13 mouse cellular contexts compared by ENCODE assay signal in the genomic region with DNA sequence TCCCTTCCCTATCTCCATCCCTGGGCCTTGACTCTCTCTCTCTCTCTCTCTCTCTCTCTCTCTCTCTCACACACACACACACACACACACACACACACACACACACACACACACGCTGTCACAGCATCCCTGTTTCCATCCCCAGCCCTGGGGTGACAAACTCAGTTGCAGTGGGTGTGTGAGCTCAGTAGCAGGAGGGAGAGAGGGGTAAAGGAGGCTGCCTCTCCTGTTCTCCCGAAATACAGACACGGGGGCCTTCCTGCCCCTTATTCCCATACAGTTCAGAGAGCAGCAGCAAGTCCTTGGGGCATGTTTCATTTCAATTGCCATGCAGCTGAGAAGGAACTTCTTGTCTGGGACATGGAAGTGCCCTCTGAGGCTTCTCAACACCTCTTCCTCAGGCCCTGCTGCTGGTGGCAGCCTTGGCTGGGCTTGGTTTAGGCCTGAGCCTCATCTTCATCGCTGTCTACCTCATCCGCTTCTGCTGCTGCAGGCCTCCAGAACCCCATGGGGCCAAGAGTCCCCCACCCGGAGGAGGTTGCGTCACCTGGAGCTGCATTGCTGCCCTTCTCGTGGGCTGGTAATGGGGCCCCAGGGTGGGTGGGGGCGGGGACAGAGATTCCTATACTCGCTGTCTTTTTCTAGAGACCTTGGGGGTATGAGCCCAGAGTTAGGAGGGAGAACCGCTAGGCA. TPM values are rescaled to one million over a fixed set of nuclear protein-coding genes. Genes with fewer than 3 reads are reported as not detected.
A peak's percentile ranks its signal among the peaks of the same experiment; 100 is the strongest.
DNase-seq lines count a peak whose midpoint lies in the region; ATAC-seq and TF ChIP-seq lines count a peak whose summit lies in the region.
"Had no signal": no experiment of that assay in that cellular context is flagged by ENCODE, and none has a peak within 500 bp of the region (broad histone marks: within the 10 kb centered on the region; RNA-seq: fewer than 3 reads in every experiment).

No protein-coding gene starts in this region.

- peaks cover 7% of the 10 kb centered on the region; the same call in 1 of the 2 replicates for H3K36me3 ChIP-seq in E14TG2a.4 (ENCODE audit: insufficient read depth, low read length)
- H3K36me3 ChIP-seq in forebrain, embryonic 15.5 days: no peaks in the 10 kb centered on the region
- H3K36me3 ChIP-seq in midbrain, embryonic 13.5 days: peaks cover 18% of the 10 kb centered on the region
- H3K36me3 ChIP-seq: G1E had no signal

- H3K27ac ChIP-seq in forebrain, embryonic 15.5 days (replicated peaks): peak overlapping the region; percentile 91
- peak overlapping the region; percentile 94 for H3K27ac ChIP-seq in midbrain, embryonic 13.5 days
- H3K27ac ChIP-seq: kidney, postnatal 0 days; stomach, postnatal 0 days had no signal

- peak; percentile 36 for DNase-seq in cerebellum, adult 11-12 months
- DNase-seq in cerebellum, adult 11 months: no peak
- no peak for DNase-seq in kidney, adult 11 months
- no peak for DNase-seq in right cerebral cortex, postnatal 14 days
- no peak for DNase-seq in ovary, postnatal 14 days (ENCODE audit: low spot score)
- DNase-seq: gastrocnemius, postnatal 36 days; heart, postnatal 14 days had no signal

- H3K4me3 ChIP-seq in E14TG2a.4 (replicated peaks; ENCODE audit: low read length): peak overlapping the region; percentile 75; the same call in 1 of the 2 replicates
- peak overlapping the region; percentile 76 for H3K4me3 ChIP-seq in forebrain, embryonic 15.5 days
- peak overlapping the region; percentile 76 for H3K4me3 ChIP-seq in midbrain, embryonic 13.5 days (replicated peaks)

- no peak for TF ChIP-seq CTCF in E14TG2a.4 (conservative IDR thresholded peaks at IDR 0.05; ENCODE audit: low read length)

- peak overlapping the region; percentile 31 for H3K9ac ChIP-seq in forebrain, embryonic 15.5 days (replicated peaks)
- peak overlapping the region; percentile 92 for H3K9ac ChIP-seq in midbrain, embryonic 13.5 days (replicated peaks)

- no peaks in the 10 kb centered on the region for H3K9me3 ChIP-seq in E14TG2a.4 (ENCODE audit: low read length)
- no peaks in the 10 kb centered on the region for H3K9me3 ChIP-seq in forebrain, embryonic 15.5 days
- no peaks in the 10 kb centered on the region for H3K9me3 ChIP-seq in midbrain, embryonic 13.5 days
- H3K9me3 ChIP-seq: G1E had no signal

- H3K4me2 ChIP-seq in forebrain, embryonic 15.5 days (replicated peaks): peak overlapping the region; percentile 59
- H3K4me2 ChIP-seq in midbrain, embryonic 13.5 days (replicated peaks): peak overlapping the region; percentile 80

- H3K4me1 ChIP-seq in E14TG2a.4 (replicated peaks; ENCODE audit: low read depth, low read length): peaks cover 81% of the 10 kb centered on the region
- peaks cover 68% of the 10 kb centered on the region for H3K4me1 ChIP-seq in forebrain, embryonic 15.5 days
- peaks cover 77% of the 10 kb centered on the region for H3K4me1 ChIP-seq in midbrain, embryonic 13.5 days (replicated peaks)

- ATAC-seq in forebrain, embryonic 15.5 days (replicated peaks): no peak
- ATAC-seq in midbrain, embryonic 13.5 days: no peak

- 21% methylated on average over 11 of the region's 11 CpGs for WGBS in forebrain, embryonic 15.5 days
- 47% methylated on average over 11 of the region's 11 CpGs for WGBS in midbrain, embryonic 13.5 days

- H3K27me3 ChIP-seq in E14TG2a.4 (ENCODE audit: insufficient read depth, low read length): no peaks in the 10 kb centered on the region
- no peaks in the 10 kb centered on the region for H3K27me3 ChIP-seq in forebrain, embryonic 15.5 days
- H3K27me3 ChIP-seq in midbrain, embryonic 13.5 days: no peaks in the 10 kb centered on the region

RNA-seq across cellular contexts. Expression of a gene that starts 3.0 kb away (rescaled TPM):
- 105 and 106 TPM in 2 replicates for polyA plus RNA-seq in forebrain, embryonic 15.5 days (2015; fragmentation: Nextera tagmentation; extraction: Ambion mirVana)
- 106 and 124 TPM in 2 replicates for polyA plus RNA-seq in midbrain, embryonic 13.5 days (2015; fragmentation: Nextera tagmentation; extraction: Ambion mirVana)
- polyA plus RNA-seq: G1E had no signal

RNA-seq across cellular contexts. Expression of a gene that starts 14.6 kb away (rescaled TPM):
- 78.8 and 85.9 TPM in 2 replicates for polyA plus RNA-seq in forebrain, embryonic 15.5 days (2015; fragmentation: Nextera tagmentation; extraction: Ambion mirVana)
- polyA plus RNA-seq in midbrain, embryonic 13.5 days (2015; fragmentation: Nextera tagmentation; extraction: Ambion mirVana): 84.4 and 97.1 TPM in 2 replicates

RNA-seq across cellular contexts. Expression of a gene that starts 28.0 kb away (rescaled TPM):
- polyA plus RNA-seq in forebrain, embryonic 15.5 days (2015; fragmentation: Nextera tagmentation; extraction: Ambion mirVana): 4.8 and 5.7 TPM in 2 replicates
- polyA plus RNA-seq in midbrain, embryonic 13.5 days (2015; fragmentation: Nextera tagmentation; extraction: Ambion mirVana): 4.0 and 4.4 TPM in 2 replicates

RNA-seq across cellular contexts. Expression of a gene that starts 42.4 kb away (rescaled TPM):
- polyA plus RNA-seq in forebrain, embryonic 15.5 days (2015; fragmentation: Nextera tagmentation; extraction: Ambion mirVana): 4.1 and 6.0 TPM in 2 replicates
- 5.1 and 5.2 TPM in 2 replicates for polyA plus RNA-seq in midbrain, embryonic 13.5 days (2015; fragmentation: Nextera tagmentation; extraction: Ambion mirVana)

RNA-seq across cellular contexts. Expression of a gene that starts 59.2 kb away (rescaled TPM):
- 1.7 and 2.3 TPM in 2 replicates for polyA plus RNA-seq in forebrain, embryonic 15.5 days (2015; fragmentation: Nextera tagmentation; extraction: Ambion mirVana)
- 1.8 and 2.2 TPM in 2 replicates for polyA plus RNA-seq in midbrain, embryonic 13.5 days (2015; fragmentation: Nextera tagmentation; extraction: Ambion mirVana)
